Mouse (Mus musculus) MEL (cell line): ENCODE results near the gene Lmo4.

Source experiments
- CTCF ChIP-seq, 3 experiments: IDR thresholded peaks in 2 of 3; conservative IDR thresholded peaks in 1 of 3; 2 replicates each; pipeline ENCODE4 v1.5.1; 2011 to 2012; ENCODE audit warnings: low read length in 3 of 3, low read depth in 2 of 3, mild to moderate bottlenecking in 2 of 3, improper control_type of control experiment in 1 of 3, inconsistent platforms in 1 of 3, mixed read lengths in 1 of 3, moderate library complexity in 1 of 3; ENCODE audit not compliant: control insufficient read depth in 1 of 3, insufficient read depth in 1 of 3, poor library complexity in 1 of 3, severe bottlenecking in 1 of 3
- MAX ChIP-seq: IDR thresholded peaks from 2 replicates; pipeline ENCODE4 v1.6.1; 2011; ENCODE audit warnings: low read length, improper control_type of control experiment
- SIN3A ChIP-seq: IDR thresholded peaks from 2 replicates; pipeline ENCODE4 v1.6.1; 2012; ENCODE audit warnings: low read length, improper control_type of control experiment, inconsistent platforms

GRCm38 (mm10) chr3:144173138-144173537 lies 31.9 kb downstream of the Lmo4 start:
- TF ChIP-seq SIN3A (no peak), CTCF (IDR thresholded peaks at IDR 0.05 in 2 of 3, conservative IDR thresholded peaks at IDR 0.05 in 1 of 3; ENCODE audit: control insufficient read depth in 1 of 3, insufficient read depth in 1 of 3, low read depth in 2 of 3, low read length in 3 of 3, poor library complexity in 1 of 3, severe bottlenecking in 1 of 3) (no peak), MAX (no peak)
